Mouse (Mus musculus): Measurements from ENCODE around the gene Pwwp2a. TPM values are rescaled to one million over a fixed set of nuclear protein-coding genes. Genes with fewer than 3 reads are reported as not detected.

Gene Pwwp2a
- polyA plus RNA-seq, 1 experiment from 2014 or later = 23.2 TPM

DNA sequence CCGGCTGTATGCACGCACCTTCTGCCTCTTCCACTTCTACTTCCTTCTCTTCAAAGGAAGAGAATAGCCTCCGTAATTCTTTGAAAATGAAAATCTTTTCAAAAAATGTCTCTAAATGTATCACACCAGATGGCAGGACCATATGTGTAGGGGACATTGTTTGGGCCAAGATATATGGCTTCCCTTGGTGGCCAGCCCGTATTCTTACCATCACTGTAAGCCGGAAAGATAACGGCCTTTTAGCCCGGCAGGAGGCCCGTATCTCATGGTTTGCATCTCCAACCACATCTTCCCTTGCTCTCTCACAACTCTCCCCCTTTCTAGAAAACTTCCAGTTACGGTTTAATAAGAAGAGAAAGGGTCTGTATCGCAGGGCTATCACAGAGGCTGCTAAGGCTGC lies 24.0 kb downstream of the Pwwp2a start:
- H3K4me3 ChIP-seq (replicated peaks; ENCODE audit: low read depth, low read length) = no peak overlapping the region
- no peak overlapping the region for H3K27ac ChIP-seq
- ATAC-seq (replicated peaks; ENCODE audit: low FRiP score, low read depth) (no peak), DNase-seq (ENCODE audit: low spot score) (no peak)
- no peak for TF ChIP-seq CTCF (IDR thresholded peaks at IDR 0.05; ENCODE audit: low read depth)
- H3K9ac ChIP-seq (ENCODE audit: low read depth, low read length) = no peak overlapping the region
- no peak overlapping the region for H3K4me2 ChIP-seq (ENCODE audit: low read length)
- H3K4me1 ChIP-seq (replicated peaks; ENCODE audit: insufficient read depth, low read length) = no peaks in the 10 kb centered on the region
- H3K36me3 ChIP-seq (ENCODE audit: insufficient read depth, low read length) = peaks cover 20% of the 10 kb centered on the region
- 93% methylated on average over 10 of the region's 10 CpGs for WGBS
- no peaks in the 10 kb centered on the region for H3K27me3 ChIP-seq (ENCODE audit: insufficient read depth, low read length)
- H3K9me3 ChIP-seq (replicated peaks; ENCODE audit: low read length) = no peaks in the 10 kb centered on the region

GRCm38 (mm10) chr11:43708409-43708808 lies 26.6 kb downstream of the Pwwp2a start:
- H3K4me1 ChIP-seq (replicated peaks; ENCODE audit: insufficient read depth, low read length) = no peaks in the 10 kb centered on the region
- H3K27ac ChIP-seq = no peak overlapping the region
- no peak overlapping the region for H3K4me3 ChIP-seq (replicated peaks; ENCODE audit: low read depth, low read length)
- H3K36me3 ChIP-seq (ENCODE audit: insufficient read depth, low read length) = peaks cover 20% of the 10 kb centered on the region
- 91% methylated on average over 2 of the region's 2 CpGs for WGBS
- no peak for TF ChIP-seq CTCF (IDR thresholded peaks at IDR 0.05; ENCODE audit: low read depth)
- no peaks in the 10 kb centered on the region for H3K27me3 ChIP-seq (ENCODE audit: insufficient read depth, low read length)
- DNase-seq (ENCODE audit: low spot score) (no peak), ATAC-seq (replicated peaks; ENCODE audit: low FRiP score, low read depth) (no peak)
- H3K9me3 ChIP-seq (replicated peaks; ENCODE audit: low read length) = no peaks in the 10 kb centered on the region
- H3K4me2 ChIP-seq (ENCODE audit: low read length) = no peak overlapping the region
- H3K9ac ChIP-seq (ENCODE audit: low read depth, low read length) = no peak overlapping the region

DNA sequence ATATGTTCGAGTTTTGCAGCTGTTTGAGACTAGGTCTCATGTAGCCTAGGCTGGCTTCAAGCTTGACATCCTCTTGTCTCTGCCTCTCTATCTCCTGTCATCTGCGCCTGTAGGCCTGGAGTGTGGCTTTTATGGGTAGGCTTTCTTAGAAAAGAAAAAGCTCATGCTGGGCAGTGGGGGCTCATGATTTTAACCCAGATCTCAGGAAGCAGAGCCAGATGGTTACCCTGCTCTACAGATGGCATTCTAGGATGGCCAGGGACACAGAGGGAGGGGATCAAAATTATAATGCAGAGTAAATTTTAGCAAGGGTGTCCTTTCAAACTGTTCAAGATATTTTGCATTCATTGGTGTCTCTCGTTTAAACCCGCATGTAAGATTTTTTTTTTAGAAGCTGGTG lies 30.4 kb downstream of the Pwwp2a start:
- no peak overlapping the region for H3K9ac ChIP-seq (ENCODE audit: low read depth, low read length)
- H3K27me3 ChIP-seq (ENCODE audit: insufficient read depth, low read length) = no peaks in the 10 kb centered on the region
- TF ChIP-seq CTCF (IDR thresholded peaks at IDR 0.05; ENCODE audit: low read depth) = no peak
- H3K4me2 ChIP-seq (ENCODE audit: low read length) = no peak overlapping the region
- peaks cover 4% of the 10 kb centered on the region; the same call in 1 of the 2 replicates for H3K36me3 ChIP-seq (ENCODE audit: insufficient read depth, low read length)
- no peak overlapping the region for H3K27ac ChIP-seq
- WGBS = over 99% methylated on average over 4 of the region's 4 CpGs
- H3K9me3 ChIP-seq (replicated peaks; ENCODE audit: low read length) = no peaks in the 10 kb centered on the region
- no peak overlapping the region for H3K4me3 ChIP-seq (replicated peaks; ENCODE audit: low read depth, low read length)
- DNase-seq (ENCODE audit: low spot score) (no peak), ATAC-seq (replicated peaks; ENCODE audit: low FRiP score, low read depth) (no peak)
- no peaks in the 10 kb centered on the region for H3K4me1 ChIP-seq (replicated peaks; ENCODE audit: insufficient read depth, low read length)

DNA sequence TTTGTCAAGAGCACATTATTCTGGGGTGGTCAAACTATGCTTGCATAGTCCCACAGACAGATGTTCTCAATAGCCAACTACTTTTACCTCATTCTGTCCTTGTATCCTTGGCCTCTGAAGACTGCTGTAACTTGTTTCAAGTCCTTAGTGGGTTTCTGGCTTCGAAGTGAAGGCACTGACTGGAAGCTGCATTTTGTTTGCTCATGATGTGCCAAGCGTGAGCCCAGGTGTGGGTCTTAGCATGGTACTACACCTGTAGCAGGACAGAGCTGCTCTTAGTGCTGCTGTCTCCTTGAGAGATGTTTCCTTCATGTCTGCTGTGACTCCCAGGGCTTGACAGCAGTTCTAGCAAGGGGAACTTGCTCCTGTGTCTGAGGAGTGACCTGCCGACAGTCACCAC lies 41.6 kb downstream of the Pwwp2a start:
- H3K4me3 ChIP-seq (replicated peaks; ENCODE audit: low read depth, low read length) = no peak overlapping the region
- no peak overlapping the region for H3K9ac ChIP-seq (ENCODE audit: low read depth, low read length)
- no peaks in the 10 kb centered on the region for H3K4me1 ChIP-seq (replicated peaks; ENCODE audit: insufficient read depth, low read length)
- H3K36me3 ChIP-seq (ENCODE audit: insufficient read depth, low read length) = peaks cover 25% of the 10 kb centered on the region
- WGBS = 92% methylated on average over 3 of the region's 3 CpGs
- H3K27ac ChIP-seq = no peak overlapping the region
- H3K4me2 ChIP-seq (ENCODE audit: low read length) = no peak overlapping the region
- no peak for TF ChIP-seq CTCF (IDR thresholded peaks at IDR 0.05; ENCODE audit: low read depth)
- no peaks in the 10 kb centered on the region for H3K27me3 ChIP-seq (ENCODE audit: insufficient read depth, low read length)
- H3K9me3 ChIP-seq (replicated peaks; ENCODE audit: low read length) = no peaks in the 10 kb centered on the region
- DNase-seq (ENCODE audit: low spot score) (no peak), ATAC-seq (replicated peaks; ENCODE audit: low FRiP score, low read depth) (no peak)

GRCm38 (mm10) chr11:43727796-43728195 lies 46.0 kb downstream of the Pwwp2a start:
- Histone ChIP-seq H3K4me2 (ENCODE audit: low read length) (no peak overlapping the region), H3K27ac (no peak overlapping the region), H3K36me3 (ENCODE audit: insufficient read depth, low read length) (peaks cover 15% of the 10 kb centered on the region), H3K4me1 (replicated peaks; ENCODE audit: insufficient read depth, low read length) (no peaks in the 10 kb centered on the region), H3K9me3 (replicated peaks; ENCODE audit: low read length) (no peaks in the 10 kb centered on the region), H3K9ac (ENCODE audit: low read depth, low read length) (no peak overlapping the region), H3K27me3 (ENCODE audit: insufficient read depth, low read length) (no peaks in the 10 kb centered on the region), H3K4me3 (replicated peaks; ENCODE audit: low read depth, low read length) (no peak overlapping the region)
- 59% methylated on average over 7 of the region's 7 CpGs for WGBS
- no peak for TF ChIP-seq CTCF (IDR thresholded peaks at IDR 0.05; ENCODE audit: low read depth)
- peak; percentile 42 for DNase-seq (ENCODE audit: low spot score)
- ATAC-seq (replicated peaks; ENCODE audit: low FRiP score, low read depth) = no peak

GRCm38 (mm10) chr11:43728737-43729301 lies 47.0 kb downstream of the Pwwp2a start:
- H3K27me3 ChIP-seq (ENCODE audit: insufficient read depth, low read length) = no peaks in the 10 kb centered on the region
- peaks cover 25% of the 10 kb centered on the region for H3K36me3 ChIP-seq (ENCODE audit: insufficient read depth, low read length)
- WGBS = 31% methylated on average over 7 of the region's 7 CpGs
- no peak overlapping the region for H3K4me2 ChIP-seq (ENCODE audit: low read length)
- DNase-seq (ENCODE audit: low spot score) (peak; percentile 26), ATAC-seq (replicated peaks; ENCODE audit: low FRiP score, low read depth) (peak; percentile 62; the same call in 1 of the 2 replicates)
- no peak overlapping the region for H3K9ac ChIP-seq (ENCODE audit: low read depth, low read length)
- no peaks in the 10 kb centered on the region for H3K9me3 ChIP-seq (replicated peaks; ENCODE audit: low read length)
- H3K4me3 ChIP-seq (replicated peaks; ENCODE audit: low read depth, low read length) = no peak overlapping the region
- TF ChIP-seq CTCF (IDR thresholded peaks at IDR 0.05; ENCODE audit: low read depth) = no peak
- H3K4me1 ChIP-seq (replicated peaks; ENCODE audit: insufficient read depth, low read length) = no peaks in the 10 kb centered on the region
- H3K27ac ChIP-seq = no peak overlapping the region

Data from kidney, postnatal 0 days (tissue).